Mouse (Mus musculus): ENCODE results near the gene AU021092. TPM values are rescaled to one million over a fixed set of nuclear protein-coding genes. Genes with fewer than 3 reads are reported as not detected.
A peak's percentile ranks its signal among the peaks of the same experiment; 100 is the strongest.

Gene AU021092
- polyA plus RNA-seq, 1 experiment from 2014 or later, result 26.9 TPM

DNA sequence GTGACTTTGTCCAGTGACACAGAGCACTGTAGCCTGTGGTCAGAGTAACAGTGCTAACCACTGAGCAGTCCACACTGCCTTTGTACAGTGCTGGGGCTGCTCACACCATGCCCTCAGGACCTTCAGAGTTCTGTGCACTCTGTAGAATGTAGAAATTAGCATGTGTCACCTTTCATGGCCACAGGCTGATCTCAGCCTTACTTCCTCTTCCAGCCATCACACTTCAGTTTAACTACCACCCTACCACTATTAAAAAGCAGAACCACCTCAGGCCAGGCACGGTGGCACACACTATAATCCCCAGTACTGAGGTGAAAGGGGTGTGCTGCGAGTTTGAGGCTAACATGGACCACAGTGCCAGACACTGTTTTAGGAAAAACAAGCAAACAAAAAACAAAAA is 11.7 kb downstream of the AU021092 start:
- Histone ChIP-seq H3K4me2 (no peak overlapping the region), H3K9me3 (no peaks in the 10 kb centered on the region), H3K27me3 (no peaks in the 10 kb centered on the region), H3K9ac (no peak overlapping the region), H3K36me3 (no peaks in the 10 kb centered on the region), H3K4me3 (no peak overlapping the region), H3K4me1 (no peaks in the 10 kb centered on the region), H3K27ac (no peak overlapping the region)
- WGBS, result 65% methylated on average over 2 of the region's 2 CpGs
- ATAC-seq (ENCODE audit: borderline replicate concordance, extremely low read depth, low FRiP score, low TSS enrichment), result no peak

DNA sequence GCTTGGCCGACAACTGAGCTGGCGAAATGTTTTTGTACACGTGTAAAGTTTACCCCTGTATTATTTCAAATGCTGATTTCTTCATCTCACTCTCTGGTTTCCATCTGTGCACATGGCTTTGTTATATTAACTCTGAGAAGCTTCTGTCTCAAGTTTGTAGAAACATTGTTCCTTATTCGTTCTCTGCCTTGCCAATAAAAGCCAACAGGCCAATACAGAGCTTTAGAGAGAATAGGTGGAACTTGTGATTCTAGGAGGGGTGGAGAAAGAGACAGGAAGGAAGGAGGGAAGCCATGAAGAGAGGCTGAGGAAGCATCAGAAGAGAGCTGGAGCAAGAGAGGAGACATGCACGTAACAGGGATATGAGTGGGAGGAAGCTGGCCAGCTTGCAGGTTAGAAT is 16.0 kb downstream of the AU021092 start:
- H3K9me3 ChIP-seq, result no peaks in the 10 kb centered on the region
- no peak for ATAC-seq (ENCODE audit: borderline replicate concordance, extremely low read depth, low FRiP score, low TSS enrichment)
- WGBS, result 65% methylated on average over 5 of the region's 5 CpGs
- no peaks in the 10 kb centered on the region for H3K36me3 ChIP-seq
- H3K9ac ChIP-seq, result no peak overlapping the region
- no peak overlapping the region for H3K4me2 ChIP-seq
- no peaks in the 10 kb centered on the region for H3K27me3 ChIP-seq
- no peak overlapping the region for H3K27ac ChIP-seq
- H3K4me3 ChIP-seq, result no peak overlapping the region
- peaks cover 16% of the 10 kb centered on the region for H3K4me1 ChIP-seq

DNA sequence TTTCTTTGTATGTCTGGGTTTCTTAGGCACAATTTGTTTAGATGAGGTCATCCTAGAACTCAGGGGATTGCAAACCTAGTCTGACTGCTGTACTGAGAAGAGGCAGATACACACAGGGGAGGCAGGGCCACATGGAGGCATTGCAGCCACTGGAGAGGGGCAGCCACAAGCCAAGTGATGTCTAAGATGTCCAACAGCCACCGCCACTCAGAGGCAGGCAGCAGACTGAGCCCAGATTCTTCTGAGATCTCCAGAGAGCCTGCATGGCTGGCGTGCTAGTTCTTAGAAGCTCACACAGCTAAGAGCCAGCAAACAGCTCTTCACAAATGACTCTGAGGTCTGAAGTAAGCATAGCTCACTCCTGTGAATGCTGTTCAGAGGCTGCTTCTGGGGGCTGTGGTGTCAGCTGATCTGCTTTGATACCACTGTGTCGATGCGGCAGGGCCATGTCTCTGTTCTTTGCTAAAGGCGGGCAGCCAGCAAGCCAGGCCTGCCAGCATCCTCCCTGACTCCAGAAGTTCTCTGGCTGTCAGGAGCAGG is 16.6 kb downstream of the AU021092 start:
- Histone ChIP-seq H3K36me3 (no peaks in the 10 kb centered on the region), H3K4me1 (peaks cover 16% of the 10 kb centered on the region), H3K27me3 (no peaks in the 10 kb centered on the region), H3K4me3 (no peak overlapping the region), H3K9ac (no peak overlapping the region), H3K4me2 (no peak overlapping the region), H3K27ac (no peak overlapping the region), H3K9me3 (no peaks in the 10 kb centered on the region)
- WGBS, result 76% methylated on average over 5 of the region's 5 CpGs
- ATAC-seq (ENCODE audit: borderline replicate concordance, extremely low read depth, low FRiP score, low TSS enrichment), result no peak

DNA sequence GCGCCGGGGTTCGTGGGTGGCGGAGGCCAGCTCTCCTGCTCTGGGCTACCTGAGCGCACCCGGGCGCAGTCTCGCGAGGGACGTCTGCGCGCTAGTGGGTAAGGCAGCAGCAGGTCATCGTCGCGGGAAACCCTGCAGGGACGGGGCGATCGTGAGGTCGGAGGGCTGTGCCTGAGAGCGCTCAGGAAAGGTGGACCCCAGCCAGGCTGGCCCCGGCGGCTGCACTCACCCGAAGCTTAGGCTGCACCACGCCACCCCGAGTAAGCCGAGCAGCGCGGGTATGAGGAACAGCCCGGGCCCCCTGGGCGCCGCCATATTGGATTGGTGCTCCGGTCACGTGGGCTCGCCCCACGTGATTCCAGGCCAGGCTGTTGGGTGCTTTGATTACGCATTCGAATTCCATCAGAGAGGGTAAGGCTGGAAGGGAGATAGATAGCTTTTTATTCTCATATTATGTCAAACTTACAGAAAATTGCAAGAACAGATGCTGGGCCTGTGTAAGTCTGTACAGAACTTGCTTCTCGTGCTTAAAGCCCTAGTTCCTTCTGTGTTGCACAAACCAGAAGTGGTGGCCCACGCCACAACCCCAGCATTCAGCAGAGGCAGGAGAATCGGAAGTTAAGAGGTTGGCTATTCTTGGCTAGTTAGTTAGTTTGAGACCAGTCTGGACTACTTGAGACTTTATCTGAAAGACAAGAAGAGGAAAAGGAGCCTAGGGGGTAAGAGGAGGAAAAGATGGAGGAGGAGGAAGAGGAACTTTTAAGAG is 18.2 kb downstream of the AU021092 start, which contains the start of gene Nagpa:
Nagpa (minus strand) TSS at position 345 of the 766 bp plus-strand sequence.
- H3K9ac ChIP-seq, result peak within 1 kb of the TSS; percentile 48
- H3K27me3 ChIP-seq, result no peaks in the 10 kb centered on the region
- peak within 1 kb of the TSS; percentile 68 for H3K4me3 ChIP-seq
- ATAC-seq (ENCODE audit: borderline replicate concordance, extremely low read depth, low FRiP score, low TSS enrichment), result peak; percentile 83
- H3K4me1 ChIP-seq, result peaks cover 16% of the 10 kb centered on the region
- H3K36me3 ChIP-seq, result no peaks in the 10 kb centered on the region
- H3K4me2 ChIP-seq, result peak within 1 kb of the TSS; percentile 91
- 3% methylated on average over 39 of the region's 40 CpGs for WGBS
- no peak within 1 kb of the TSS; the same call in 1 of the 2 replicates for H3K27ac ChIP-seq
- no peaks in the 10 kb centered on the region for H3K9me3 ChIP-seq

DNA sequence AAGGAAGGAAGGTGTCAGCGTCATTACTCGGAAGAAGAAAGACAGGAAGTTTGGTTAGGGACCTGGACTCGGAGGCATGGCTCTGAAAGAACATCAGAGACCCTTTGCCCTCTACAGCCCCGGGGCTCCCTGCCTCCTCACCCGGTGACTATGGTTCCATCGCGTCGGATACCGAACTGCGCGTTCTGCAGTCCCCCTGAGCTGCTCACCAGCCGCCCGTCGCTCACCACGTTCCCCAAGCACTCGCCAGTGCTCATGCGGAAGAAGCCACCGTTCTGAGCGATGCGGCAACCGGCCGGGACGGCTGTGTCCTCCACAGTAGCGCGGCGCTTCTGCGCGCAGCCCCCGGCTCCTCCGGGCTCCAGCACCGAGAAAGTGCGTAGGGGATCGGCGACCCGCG is 18.9 kb downstream of the AU021092 start:
- H3K27me3 ChIP-seq, result no peaks in the 10 kb centered on the region
- H3K4me2 ChIP-seq, result peak overlapping the region; percentile 91
- under 1% methylated on average over 36 of the region's 36 CpGs for WGBS
- H3K4me1 ChIP-seq, result peaks cover 16% of the 10 kb centered on the region
- H3K36me3 ChIP-seq, result no peaks in the 10 kb centered on the region
- H3K27ac ChIP-seq, result no peak overlapping the region
- H3K9me3 ChIP-seq, result no peaks in the 10 kb centered on the region
- peak overlapping the region; percentile 48 for H3K9ac ChIP-seq
- H3K4me3 ChIP-seq, result peak overlapping the region; percentile 68
- peak; percentile 13; the same call in 1 of the 2 replicates for ATAC-seq (ENCODE audit: borderline replicate concordance, extremely low read depth, low FRiP score, low TSS enrichment)

DNA sequence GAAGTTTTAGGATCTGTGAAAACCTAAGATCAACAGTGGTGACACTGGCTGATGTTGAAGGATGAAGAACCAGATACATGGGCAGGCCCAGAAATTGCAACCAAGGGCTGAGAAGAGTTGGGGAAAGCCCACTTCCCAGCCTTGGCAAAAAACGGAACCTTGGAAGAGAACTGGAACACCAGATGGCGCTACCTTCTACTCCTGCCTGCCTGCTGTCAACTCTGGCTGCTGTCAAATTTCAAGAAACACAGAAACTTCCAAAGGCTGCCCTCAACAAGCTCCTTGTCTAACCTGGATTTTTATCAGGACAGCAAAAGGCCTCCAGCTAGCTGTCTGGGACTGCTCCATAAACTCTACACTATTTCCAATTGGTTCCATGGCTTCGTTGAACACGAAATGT is 19.4 kb downstream of the AU021092 start:
- Histone ChIP-seq H3K4me1 (peaks cover 16% of the 10 kb centered on the region), H3K36me3 (no peaks in the 10 kb centered on the region), H3K4me3 (peak overlapping the region; percentile 68), H3K9ac (0 out of 2 replicates have a peak overlapping the region, but pooled peaks have one; percentile 48), H3K27ac (no peak overlapping the region), H3K27me3 (no peaks in the 10 kb centered on the region), H3K4me2 (peak overlapping the region; percentile 91), H3K9me3 (no peaks in the 10 kb centered on the region)
- ATAC-seq (ENCODE audit: borderline replicate concordance, extremely low read depth, low FRiP score, low TSS enrichment), result no peak
- 7% methylated on average over 4 of the region's 4 CpGs for WGBS

DNA sequence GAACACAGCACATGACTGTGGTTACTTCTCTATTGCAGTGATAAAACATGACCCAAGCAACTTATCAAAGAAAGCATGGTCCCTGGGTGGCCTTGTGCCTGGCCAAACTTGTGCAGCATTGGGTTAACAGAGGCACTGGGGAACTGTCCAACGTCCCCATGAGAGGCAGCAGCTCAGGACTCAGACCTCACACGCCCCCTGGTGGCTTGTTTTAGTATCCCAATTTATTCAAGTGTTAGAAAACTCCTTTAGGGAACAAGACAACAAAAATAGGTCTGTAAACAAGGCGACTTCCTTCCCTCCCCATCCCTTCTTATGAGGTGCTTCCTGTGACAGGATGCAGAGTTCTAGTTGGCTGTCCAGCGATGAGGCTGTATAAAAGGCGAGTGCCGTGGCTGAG is 27.0 kb downstream of the AU021092 start:
- H3K4me2 ChIP-seq, result no peak overlapping the region
- H3K9ac ChIP-seq, result no peak overlapping the region
- H3K4me1 ChIP-seq, result no peaks in the 10 kb centered on the region
- no peak for ATAC-seq (ENCODE audit: borderline replicate concordance, extremely low read depth, low FRiP score, low TSS enrichment)
- no peak overlapping the region for H3K4me3 ChIP-seq
- no peak overlapping the region for H3K27ac ChIP-seq
- no peaks in the 10 kb centered on the region for H3K27me3 ChIP-seq
- no peaks in the 10 kb centered on the region for H3K9me3 ChIP-seq
- H3K36me3 ChIP-seq, result no peaks in the 10 kb centered on the region
- 24% methylated on average over 6 of the region's 6 CpGs for WGBS

DNA sequence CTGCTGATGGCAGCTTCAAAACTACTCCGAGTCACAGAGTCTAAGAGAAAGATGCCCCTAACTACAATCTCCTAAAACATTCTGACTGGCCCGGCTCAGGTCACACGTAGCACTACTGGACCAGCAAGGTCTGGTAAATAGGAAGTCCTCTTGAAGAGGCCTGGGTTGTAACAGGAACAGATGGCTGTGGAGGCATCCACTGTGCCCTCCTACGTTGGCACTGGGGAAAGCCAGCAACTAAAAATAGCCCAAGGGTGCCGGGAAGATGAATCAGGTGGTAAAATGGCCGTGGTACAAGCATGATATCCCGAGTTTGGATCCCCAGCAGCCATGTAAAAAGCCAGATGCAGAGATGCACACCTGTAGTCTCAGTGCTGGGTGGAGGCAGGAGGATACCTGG is 35.9 kb downstream of the AU021092 start:
- Histone ChIP-seq H3K27ac (no peak overlapping the region), H3K4me3 (no peak overlapping the region)
- ATAC-seq (ENCODE audit: borderline replicate concordance, extremely low read depth, low FRiP score, low TSS enrichment), result no peak

DNA sequence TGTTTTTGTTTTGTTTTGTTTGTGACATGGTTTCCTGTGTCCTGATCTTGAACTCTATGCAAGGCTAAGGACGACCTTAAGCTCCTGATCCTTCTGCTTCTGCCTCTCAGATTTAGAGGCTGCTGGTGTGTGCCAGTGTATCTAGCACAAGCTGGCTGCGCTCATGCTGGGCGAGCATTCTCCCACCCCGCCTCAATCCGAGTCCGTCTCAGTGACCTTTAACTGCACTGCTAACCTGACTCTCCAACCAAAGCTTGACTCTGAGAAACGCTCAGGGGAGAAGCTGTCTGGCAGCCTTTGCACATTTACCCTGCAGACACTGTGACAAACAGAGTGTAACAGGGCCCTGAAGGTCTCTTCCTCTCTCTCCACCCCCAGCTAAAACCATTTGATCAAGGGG is 36.4 kb downstream of the AU021092 start:
- Histone ChIP-seq H3K4me2 (no peak overlapping the region), H3K9ac (no peak overlapping the region), H3K27ac (no peak overlapping the region), H3K4me1 (no peaks in the 10 kb centered on the region), H3K36me3 (no peaks in the 10 kb centered on the region), H3K9me3 (no peaks in the 10 kb centered on the region), H3K4me3 (no peak overlapping the region), H3K27me3 (no peaks in the 10 kb centered on the region)
- 45% methylated on average over 7 of the region's 7 CpGs for WGBS
- no peak for ATAC-seq (ENCODE audit: borderline replicate concordance, extremely low read depth, low FRiP score, low TSS enrichment)

More for the DNA sequence above, 35.9 kb downstream of the AU021092 start:
- H3K36me3 ChIP-seq, result no peaks in the 10 kb centered on the region
- H3K27me3 ChIP-seq, result no peaks in the 10 kb centered on the region
- no peak overlapping the region for H3K4me2 ChIP-seq
- H3K4me1 ChIP-seq, result no peaks in the 10 kb centered on the region
- WGBS, result 56% methylated on average over 7 of the region's 7 CpGs
- H3K9me3 ChIP-seq, result no peaks in the 10 kb centered on the region
- H3K9ac ChIP-seq, result no peak overlapping the region

DNA sequence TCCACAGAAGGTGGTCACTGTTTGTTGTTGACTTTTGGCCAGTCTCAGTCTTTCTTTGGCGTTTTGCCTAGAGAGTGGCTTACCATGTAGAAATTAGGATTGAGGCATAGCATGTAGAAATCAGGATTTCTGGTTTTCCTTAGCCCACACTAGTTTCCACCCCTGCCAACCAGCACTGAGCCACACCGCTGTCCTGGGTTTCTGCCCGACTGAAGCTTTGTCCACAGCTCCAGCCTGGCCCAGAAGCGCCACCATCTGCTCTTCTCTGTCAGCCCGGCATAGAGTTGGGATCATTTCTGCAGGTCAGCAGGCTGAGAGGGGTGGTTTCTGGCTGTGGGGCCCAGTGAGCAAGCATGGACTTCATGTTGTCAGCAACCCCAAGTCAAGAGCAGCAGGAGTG is 37.1 kb downstream of the AU021092 start:
- WGBS, result 83% methylated on average over 5 of the region's 5 CpGs
- ATAC-seq (ENCODE audit: borderline replicate concordance, extremely low read depth, low FRiP score, low TSS enrichment), result no peak
- no peak overlapping the region for H3K9ac ChIP-seq
- no peak overlapping the region for H3K4me3 ChIP-seq
- H3K4me1 ChIP-seq, result no peaks in the 10 kb centered on the region
- no peak overlapping the region for H3K4me2 ChIP-seq
- H3K9me3 ChIP-seq, result no peaks in the 10 kb centered on the region
- H3K36me3 ChIP-seq, result no peaks in the 10 kb centered on the region
- no peak overlapping the region for H3K27ac ChIP-seq
- H3K27me3 ChIP-seq, result no peaks in the 10 kb centered on the region

DNA sequence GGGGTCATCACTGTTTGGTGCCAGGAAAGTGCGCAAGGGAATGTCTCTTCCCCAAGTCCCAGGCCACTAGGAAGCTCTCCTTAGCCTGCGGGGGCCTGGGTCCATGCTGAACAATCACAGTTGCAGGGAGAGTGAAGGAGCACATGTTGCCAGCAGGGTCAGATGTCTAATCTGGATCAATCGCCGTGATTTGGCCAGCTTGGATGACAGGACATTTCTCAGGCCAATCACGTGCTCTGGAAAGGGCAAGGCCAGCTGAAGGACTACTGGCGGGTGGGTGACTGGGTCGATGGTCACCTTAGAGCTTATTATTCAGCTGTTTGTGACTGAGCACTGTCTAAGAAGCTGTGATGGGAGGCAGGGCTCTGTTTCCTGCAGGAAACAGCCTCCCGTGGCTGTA is 38.0 kb downstream of the AU021092 start:
- H3K9me3 ChIP-seq, result no peaks in the 10 kb centered on the region
- ATAC-seq (ENCODE audit: borderline replicate concordance, extremely low read depth, low FRiP score, low TSS enrichment), result no peak
- no peak overlapping the region for H3K9ac ChIP-seq
- WGBS, result 49% methylated on average over 8 of the region's 8 CpGs
- H3K4me3 ChIP-seq, result no peak overlapping the region
- no peaks in the 10 kb centered on the region for H3K4me1 ChIP-seq
- H3K27ac ChIP-seq, result no peak overlapping the region
- H3K27me3 ChIP-seq, result no peaks in the 10 kb centered on the region
- no peaks in the 10 kb centered on the region for H3K36me3 ChIP-seq
- no peak overlapping the region for H3K4me2 ChIP-seq

DNA sequence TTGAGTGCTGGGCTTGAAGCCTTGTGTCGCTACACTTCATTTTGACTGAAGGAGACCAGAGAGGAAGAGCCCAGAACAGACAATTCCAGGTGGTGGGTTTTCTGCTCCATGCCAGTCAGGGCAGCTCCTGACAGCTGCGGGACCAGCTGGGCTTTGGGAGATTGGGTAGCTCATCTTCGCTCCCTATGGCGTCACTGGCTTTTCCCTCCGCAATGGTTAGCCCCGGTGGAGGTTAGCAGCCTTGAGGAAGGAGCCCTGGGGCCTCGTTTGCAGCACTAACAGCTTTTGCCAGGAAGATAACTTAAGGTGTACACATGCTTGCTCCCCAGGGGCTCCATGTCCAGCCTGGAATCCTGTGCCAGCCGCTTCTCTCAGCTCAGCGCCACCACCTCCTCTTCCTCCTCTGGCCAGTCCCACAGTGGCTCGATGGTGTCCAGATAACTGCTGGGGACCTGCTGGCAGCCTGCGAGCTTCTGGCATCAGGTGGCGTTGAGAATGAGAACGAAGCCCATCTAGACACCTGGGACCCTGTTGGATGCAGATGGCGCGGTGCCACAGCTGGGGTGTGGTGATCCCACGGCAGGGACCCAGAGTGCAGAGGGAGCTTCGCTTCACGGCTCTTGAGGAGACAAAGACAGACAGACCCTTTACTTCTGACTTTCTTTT is 38.7 kb downstream of the AU021092 start:
- H3K36me3 ChIP-seq, result no peaks in the 10 kb centered on the region
- no peak for ATAC-seq (ENCODE audit: borderline replicate concordance, extremely low read depth, low FRiP score, low TSS enrichment)
- no peak overlapping the region for H3K27ac ChIP-seq
- no peaks in the 10 kb centered on the region for H3K9me3 ChIP-seq
- no peak overlapping the region for H3K4me2 ChIP-seq
- no peaks in the 10 kb centered on the region for H3K27me3 ChIP-seq
- H3K4me3 ChIP-seq, result no peak overlapping the region
- H3K9ac ChIP-seq, result no peak overlapping the region
- H3K4me1 ChIP-seq, result no peaks in the 10 kb centered on the region
- 78% methylated on average over 18 of the region's 18 CpGs for WGBS
